Mouse (Mus musculus): ENCODE results near the gene Klhl36.

GRCm38 (mm10) chr8:119843444-119843843 is 18.6 kb upstream of the Klhl36 start:
- TF ChIP-seq POLR2A (IDR thresholded peaks at IDR 0.05; ENCODE audit: insufficient read depth, low read length) = no peak
- peak; percentile 73 for TF ChIP-seq CTCF (IDR thresholded peaks at IDR 0.05; ENCODE audit: low read depth, low read length)
